Mouse (Mus musculus) liver, adult 2 months (tissue): Measurements from ENCODE around the gene Twnk. TPM values are rescaled to one million over a fixed set of nuclear protein-coding genes. Genes with fewer than 3 reads are reported as not detected.

Source experiments
- DNase-seq: peaks from one replicate; pipeline ENCODE4 v3.0.0-alpha.2; 2011; ENCODE audit warnings: low read depth, low spot score; ENCODE audit errors: extremely low read depth
- H3K27ac ChIP-seq: fragments of 200-500 bp; replicated peaks from 2 replicates; pipeline ENCODE4 v1.5.1; 2012; ENCODE audit warnings: low read depth, mild to moderate bottlenecking, control low read depth, inconsistent platforms, low read length; ENCODE audit not compliant: insufficient read depth
- H3K27me3 ChIP-seq: fragments of 200-500 bp; 2 replicates; pipeline ENCODE4 v1.6.1; 2012; ENCODE audit warnings: mild to moderate bottlenecking, moderate library complexity, low read length, inconsistent platforms; ENCODE audit not compliant: control insufficient read depth, insufficient read depth
- H3K36me3 ChIP-seq: fragments of 200-500 bp; 2 replicates; pipeline ENCODE4 v1.6.1; 2012; ENCODE audit warnings: low read length, inconsistent platforms; ENCODE audit not compliant: control insufficient read depth, insufficient read depth
- H3K4me1 ChIP-seq: fragments of 200-500 bp; 2 replicates; pipeline ENCODE4 v1.6.1; 2011; ENCODE audit warnings: low read length; ENCODE audit not compliant: control insufficient read depth, insufficient read depth
- H3K4me3 ChIP-seq: fragments of 200-500 bp; 2 replicates; pipeline ENCODE4 v1.5.1; 2011; ENCODE audit warnings: low read depth, mild to moderate bottlenecking, control low read depth, low read length, moderate library complexity; ENCODE audit not compliant: insufficient read depth
- H3K79me2 ChIP-seq: fragments of 200-500 bp; 2 replicates; pipeline ENCODE4 v1.6.1; 2012; ENCODE audit warnings: inconsistent platforms, mild to moderate bottlenecking, low read length, moderate library complexity; ENCODE audit not compliant: control insufficient read depth, insufficient read depth
- H3K9ac ChIP-seq: fragments of 200-500 bp; 2 replicates; pipeline ENCODE4 v1.6.1; 2012; ENCODE audit warnings: low read depth, mild to moderate bottlenecking, control low read depth, inconsistent platforms, low read length
- CTCF ChIP-seq: fragments of 200-500 bp; IDR thresholded peaks from 2 replicates; pipeline ENCODE4 v1.5.1; 2011; ENCODE audit warnings: low read depth, low read length, control low read depth
- POLR2A ChIP-seq: fragments of 200-500 bp; IDR thresholded peaks from 2 replicates; pipeline ENCODE4 v1.6.1; 2011; ENCODE audit warnings: low read length, control low read depth; ENCODE audit not compliant: insufficient read depth; ENCODE audit errors: extremely low read depth
- WGBS: fragments of 180-500 bp; shearing (Covaris S2); methylation state at CpG from one replicate; pipeline ENCODE4 v1.1.7; 2018; 5-methylcytosine and 5-hydroxymethylcytosine counted together
- polyA plus RNA-seq: library from polyadenylated mRNA; depleted of rRNA; stranded (reverse); fragments of >200 nt; gene quantifications from 2 replicates; pipeline ENCODE4 v1.2.3, GENCODE M21; 2012
- total RNA-seq: library from RNA; depleted of rRNA; stranded (reverse); fragments of >200 nt; gene quantifications from 2 replicates; pipeline ENCODE4 v1.2.3, GENCODE M21; 2014

Twnk gene
- total and polyA plus RNA-seq, 2 experiments = 7.8 to 11.9 TPM

- WGBS = 100% methylated on average over 2 of the region's 2 CpGs
- H3K9ac ChIP-seq = no peak overlapping the region
- no peak for TF ChIP-seq POLR2A
- TF ChIP-seq CTCF = no peak
- H3K27me3 ChIP-seq = no peaks in the 10 kb centered on the region
- peaks cover 29% of the 10 kb centered on the region for H3K36me3 ChIP-seq
- no peak overlapping the region for H3K4me3 ChIP-seq
- DNase-seq = no peak
- no peaks in the 10 kb centered on the region for H3K79me2 ChIP-seq
- no peak overlapping the region for H3K27ac ChIP-seq
- peaks cover 22% of the 10 kb centered on the region for H3K4me1 ChIP-seq
Measured at GRCm38 (mm10) chr19:44980787-44981186, 24.7 kb upstream of the Twnk start.

GRCm38 (mm10) chr19:44982477-44983115, 22.9 kb upstream of the Twnk start:
- Histone ChIP-seq H3K4me3 (no peak overlapping the region), H3K27ac (peak overlapping the region; percentile 76), H3K27me3 (no peaks in the 10 kb centered on the region), H3K9ac (peak overlapping the region; percentile 28; the same call in 1 of the 2 replicates), H3K36me3 (peaks cover 15% of the 10 kb centered on the region), H3K79me2 (no peaks in the 10 kb centered on the region), H3K4me1 (peaks cover 23% of the 10 kb centered on the region)
- peak; percentile 89 for DNase-seq
- 17% methylated on average over 7 of the region's 7 CpGs for WGBS
- TF ChIP-seq POLR2A (no peak), CTCF (no peak)

GRCm38 (mm10) chr19:44983366-44983765, 22.1 kb upstream of the Twnk start:
- Histone ChIP-seq H3K4me3 (no peak overlapping the region), H3K9ac (no peak overlapping the region), H3K79me2 (no peaks in the 10 kb centered on the region), H3K27me3 (no peaks in the 10 kb centered on the region), H3K27ac (peak overlapping the region; percentile 50), H3K4me1 (peaks cover 26% of the 10 kb centered on the region), H3K36me3 (peaks cover 11% of the 10 kb centered on the region)
- 63% methylated on average over 6 of the region's 6 CpGs for WGBS
- DNase-seq = peak; percentile 32
- TF ChIP-seq CTCF (no peak), POLR2A (no peak)

- Histone ChIP-seq H3K36me3 (peaks cover 5% of the 10 kb centered on the region; the same call in 1 of the 2 replicates), H3K79me2 (no peaks in the 10 kb centered on the region), H3K9ac (no peak overlapping the region), H3K4me3 (no peak overlapping the region), H3K27me3 (no peaks in the 10 kb centered on the region), H3K4me1 (peaks cover 28% of the 10 kb centered on the region), H3K27ac (peak overlapping the region; percentile 69)
- TF ChIP-seq CTCF (no peak), POLR2A (no peak)
- DNase-seq = no peak
- 65% methylated on average over 4 of the region's 4 CpGs for WGBS
Measured at GRCm38 (mm10) chr19:44984420-44984819, 21.0 kb upstream of the Twnk start.

GRCm38 (mm10) chr19:44985159-44985988, 20.1 kb upstream of the Twnk start:
- peaks cover 28% of the 10 kb centered on the region for H3K4me1 ChIP-seq
- no peaks in the 10 kb centered on the region for H3K79me2 ChIP-seq
- peaks cover 5% of the 10 kb centered on the region; the same call in 1 of the 2 replicates for H3K36me3 ChIP-seq
- H3K9ac ChIP-seq = no peak overlapping the region
- peak overlapping the region; percentile 69 for H3K27ac ChIP-seq
- TF ChIP-seq CTCF (no peak), POLR2A (no peak)
- no peaks in the 10 kb centered on the region for H3K27me3 ChIP-seq
- DNase-seq = peak; percentile 90
- WGBS = 11% methylated on average over 5 of the region's 5 CpGs
- no peak overlapping the region for H3K4me3 ChIP-seq

- Histone ChIP-seq H3K4me3 (no peak overlapping the region), H3K27ac (no peak overlapping the region), H3K27me3 (no peaks in the 10 kb centered on the region), H3K79me2 (peaks cover 3% of the 10 kb centered on the region; the same call in 1 of the 2 replicates), H3K9ac (no peak overlapping the region), H3K36me3 (no peaks in the 10 kb centered on the region), H3K4me1 (peaks cover 35% of the 10 kb centered on the region)
- TF ChIP-seq CTCF = no peak
- TF ChIP-seq POLR2A = no peak
- WGBS = 83% methylated on average over 6 of the region's 6 CpGs
- DNase-seq = no peak
Measured at GRCm38 (mm10) chr19:44987004-44987403, 18.5 kb upstream of the Twnk start.
